In genomic region chr1:87935546-87935945, GRCm38 (mm10) we compare ENCODE assay signal across 28 mouse cellular contexts.
A peak's percentile ranks its signal among the peaks of the same experiment; 100 is the strongest.
DNase-seq lines count a peak whose midpoint lies in the region; ATAC-seq and TF ChIP-seq lines count a peak whose summit lies in the region.
"Had no signal": no experiment of that assay in that cellular context is flagged by ENCODE, and none has a peak within 500 bp of the region (broad histone marks: within the 10 kb centered on the region; RNA-seq: fewer than 3 reads in every experiment).

No protein-coding gene starts in this region.

- 77% methylated on average over 2 of the region's 2 CpGs for WGBS in lung, postnatal 0 days

- TF ChIP-seq POLR2A in MEL (IDR thresholded peaks at IDR 0.05; ENCODE audit: control insufficient read depth in 1 of 2, insufficient read depth in 1 of 2, low read depth in 1 of 2, low read length in 2 of 2, poor library complexity in 1 of 2) = no peak

- TF ChIP-seq RAD21 in MEL (IDR thresholded peaks at IDR 0.05; ENCODE audit: low read depth, low read length) = no peak

- H3K36me3 ChIP-seq in MEL (ENCODE audit: control insufficient read depth in 1 of 2, insufficient read depth in 2 of 2, low read length in 2 of 2) = peaks cover 13 to 19% of the 10 kb centered on the region in 2 experiments
- H3K36me3 ChIP-seq in lung, postnatal 0 days (ENCODE audit: insufficient read depth, low read length) = peaks cover 35% of the 10 kb centered on the region

- no peaks in the 10 kb centered on the region for H3K27me3 ChIP-seq in MEL (ENCODE audit: control insufficient read depth in 1 of 2, insufficient read depth in 2 of 2, low read length in 2 of 2)
- H3K27me3 ChIP-seq in lung, postnatal 0 days (replicated peaks; ENCODE audit: insufficient read depth, low read length) = no peaks in the 10 kb centered on the region
- H3K27me3 ChIP-seq: forebrain, embryonic 13.5 days; heart, embryonic 15.5 days; hindbrain, embryonic 12.5 days; liver, embryonic 15.5 days; lung, embryonic 15.5 days; neural tube, embryonic 12.5 days; Patski had no signal

- no peaks in the 10 kb centered on the region for H3K9me3 ChIP-seq in MEL (replicated peaks; ENCODE audit: insufficient read depth, low read length)
- no peaks in the 10 kb centered on the region for H3K9me3 ChIP-seq in lung, postnatal 0 days (ENCODE audit: low read length)
- H3K9me3 ChIP-seq: forebrain, embryonic 13.5 days; heart, embryonic 10.5 days; heart, embryonic 15.5 days; hindbrain, embryonic 12.5 days; liver, embryonic 15.5 days; lung, embryonic 15.5 days; neural tube, embryonic 12.5 days had no signal

- H3K4me2 ChIP-seq in lung, postnatal 0 days (replicated peaks; ENCODE audit: low read depth, low read length) = no peak overlapping the region
- H3K4me2 ChIP-seq: forebrain, embryonic 13.5 days; heart, embryonic 15.5 days; hindbrain, embryonic 12.5 days; liver, embryonic 15.5 days; lung, embryonic 15.5 days; midbrain, embryonic 11.5 days; neural tube, embryonic 12.5 days had no signal

- peaks cover 5 to 23% of the 10 kb centered on the region in 2 experiments for H3K4me1 ChIP-seq in MEL (ENCODE audit: control insufficient read depth in 1 of 2, insufficient read depth in 2 of 2, low read length in 2 of 2)
- no peaks in the 10 kb centered on the region for H3K4me1 ChIP-seq in lung, postnatal 0 days (ENCODE audit: insufficient read depth, low read depth, low read length)
- H3K4me1 ChIP-seq: forebrain, embryonic 13.5 days; heart, embryonic 10.5 days; hindbrain, embryonic 12.5 days; lung, embryonic 15.5 days; neural tube, embryonic 12.5 days had no signal

- peak overlapping the region; percentile 74 for H3K27ac ChIP-seq in left cerebral cortex, adult 2 months
- H3K27ac ChIP-seq in MEL (ENCODE audit: control insufficient read depth, low read depth, low read length) = peak overlapping the region; percentile 43
- H3K27ac ChIP-seq in lung, postnatal 0 days (ENCODE audit: low read length) = no peak overlapping the region
- H3K27ac ChIP-seq: forebrain, embryonic 13.5 days; heart, embryonic 10.5 days; heart, embryonic 15.5 days; hindbrain, embryonic 12.5 days; hindbrain, postnatal 0 days; liver, embryonic 15.5 days; lung, embryonic 15.5 days; neural tube, embryonic 12.5 days had no signal

- ATAC-seq in lung, postnatal 0 days = no peak
- ATAC-seq: forebrain, embryonic 13.5 days; hindbrain, postnatal 0 days; intestine, embryonic 16.5 days; Patski had no signal

- peak; percentile 50 to 54 for DNase-seq in adrenal gland, adult (ENCODE audit: inconsistent age in 2 of 2, low spot score in 1 of 2)
- no peak for DNase-seq in adrenal gland, adult 8-10 months
- no peak for DNase-seq in left cerebral cortex, adult 2 months (ENCODE audit: extremely low spot score in 1 of 2, low spot score in 2 of 2)
- DNase-seq in left cerebral cortex, postnatal 4 days = no peak
- DNase-seq in 3T3-L1 (ENCODE audit: low read depth, low spot score) (peak; percentile 67), MEL (ENCODE audit: low read depth, low spot score) (no peak)
- no peak for DNase-seq in frontal cortex, adult 2 months (ENCODE audit: extremely low spot score in 1 of 2, low spot score in 1 of 2)
- no peak for DNase-seq in lung, postnatal 0 days (ENCODE audit: low spot score)
- DNase-seq: adrenal gland, postnatal 25 days; cerebellum, adult 8-10 months; cerebellum, postnatal 25 days; gastrocnemius, postnatal 14 days; heart, postnatal 36 days; kidney, adult 9 months; kidney, postnatal 10 days; spleen, adult 18-20 months had no signal

- no peak for TF ChIP-seq EP300 in MEL (IDR thresholded peaks at IDR 0.05; ENCODE audit: low read depth in 1 of 2, low read length in 2 of 2)
- TF ChIP-seq EP300 in lung, postnatal 0 days (IDR thresholded peaks at IDR 0.05) = no peak

- intact Hi-C loops in left cerebral cortex, adult 2 months (cut with DNase I) = loop anchor here (5.0 to 10.0 kb wide), 2 partner anchors 143 to 491 kb away; no protein-coding TSS in a partner anchor
- intact Hi-C loops in left cerebral cortex, postnatal 4 days (cut with DNase I) = no loop called here

- H3K4me3 ChIP-seq in left cerebral cortex, adult 2 months = no peak overlapping the region
- H3K4me3 ChIP-seq in MEL (ENCODE audit: control insufficient read depth in 1 of 2, insufficient read depth in 1 of 2, low read depth in 2 of 2, low read length in 2 of 2) = no peak overlapping the region
- H3K4me3 ChIP-seq in lung, postnatal 0 days (ENCODE audit: low read depth, low read length) = no peak overlapping the region
- H3K4me3 ChIP-seq: forebrain, embryonic 13.5 days; heart, embryonic 10.5 days; heart, embryonic 15.5 days; hindbrain, embryonic 12.5 days; liver, embryonic 15.5 days; lung, embryonic 15.5 days; myocyte; neural tube, embryonic 12.5 days had no signal

- H3K9ac ChIP-seq in MEL (ENCODE audit: control insufficient read depth, low read depth, low read length, poor library complexity, severe bottlenecking) = no peak overlapping the region
- no peak overlapping the region for H3K9ac ChIP-seq in lung, postnatal 0 days (replicated peaks; ENCODE audit: low read depth)
- H3K9ac ChIP-seq: forebrain, embryonic 13.5 days; heart, embryonic 15.5 days; hindbrain, embryonic 12.5 days; liver, embryonic 15.5 days; lung, embryonic 15.5 days; neural tube, embryonic 12.5 days had no signal

- TF ChIP-seq CTCF in left cerebral cortex, adult 2 months (IDR thresholded peaks at IDR 0.05) = no peak
- no peak for TF ChIP-seq CTCF in MEL (IDR thresholded peaks at IDR 0.05 in 2 of 3, conservative IDR thresholded peaks at IDR 0.05 in 1 of 3; ENCODE audit: control insufficient read depth in 1 of 3, insufficient read depth in 1 of 3, low read depth in 2 of 3, low read length in 3 of 3, poor library complexity in 1 of 3, severe bottlenecking in 1 of 3)
- TF ChIP-seq CTCF in lung, postnatal 0 days (IDR thresholded peaks at IDR 0.05) = no peak

- H3K79me2 ChIP-seq in MEL (ENCODE audit: control insufficient read depth, insufficient read depth, low read length, poor library complexity) = no peaks in the 10 kb centered on the region

TF ChIP-seq in MEL, 35 proteins besides CTCF, POLR2A, EP300 and RAD21:
- TF ChIP-seq RCOR1 (IDR thresholded peaks at IDR 0.05; ENCODE audit: low read depth, low read length) (no peak), GATA1 (IDR thresholded peaks at IDR 0.05; ENCODE audit: low read depth, low read length) (0 out of 2 replicates have a peak, but pooled peaks have one; percentile 5)

Comparison
In these comparisons a context has a peak if more than half of its experiments do, and no peak if none do; other contexts are left out.
1. DNase-seq: peak in adrenal gland, adult (2 of 2) and 3T3-L1 (single experiment); none in adrenal gland, adult 8-10 months (single experiment), left cerebral cortex, adult 2 months (0 of 2), left cerebral cortex, postnatal 4 days (single experiment), MEL (single experiment), frontal cortex, adult 2 months (0 of 2) and lung, postnatal 0 days (single experiment).